Mouse (Mus musculus): ENCODE measurements around the gene Sp100.

Gene Sp100

GRCm38 (mm10) chr1:85746511-85746910 lies 96.7 kb downstream of the Sp100 start:
- no peak for DNase-seq (ENCODE audit: low read depth, low spot score)

GRCm38 (mm10) chr1:85749829-85750228 lies 100.0 kb downstream of the Sp100 start:
- DNase-seq (ENCODE audit: low read depth, low spot score), result no peak

GRCm38 (mm10) chr1:85750650-85751049 lies 100.9 kb downstream of the Sp100 start:
- DNase-seq (ENCODE audit: low read depth, low spot score), result no peak

- DNase-seq (ENCODE audit: low read depth, low spot score), result peak; percentile 81
These were observed 101.7 kb downstream of the Sp100 start for GRCm38 (mm10) chr1:85751494-85751893.

- DNase-seq (ENCODE audit: low read depth, low spot score), result no peak
These were observed 102.3 kb downstream of the Sp100 start for GRCm38 (mm10) chr1:85751932-85752680.

- peak; percentile 82 for DNase-seq (ENCODE audit: low read depth, low spot score)
These were observed 107.9 kb downstream of the Sp100 start for GRCm38 (mm10) chr1:85757531-85758230.

- DNase-seq (ENCODE audit: low read depth, low spot score), result peak; percentile 84
These were observed 108.6 kb downstream of the Sp100 start for GRCm38 (mm10) chr1:85758231-85758968.

- no peak for DNase-seq (ENCODE audit: low read depth, low spot score)
These were observed 109.1 kb downstream of the Sp100 start for GRCm38 (mm10) chr1:85758969-85759293.

All from skeletal muscle tissue, adult 2 months (tissue).